Mouse (Mus musculus) small intestine, adult 2 months (tissue): ENCODE measurements around the gene Usp2. TPM values are rescaled to one million over a fixed set of nuclear protein-coding genes. Genes with fewer than 3 reads are reported as not detected.

Experiments used
- H3K27ac ChIP-seq: fragments of 200-500 bp; 2 replicates; pipeline ENCODE4 v1.5.1; 2012; ENCODE audit warnings: low read depth, low read length, control low read depth, inconsistent platforms; ENCODE audit not compliant: insufficient read depth
- H3K27me3 ChIP-seq: fragments of 200-500 bp; 2 replicates; pipeline ENCODE4 v1.6.1; 2012; ENCODE audit warnings: mild to moderate bottlenecking, moderate library complexity, low read length, inconsistent platforms; ENCODE audit not compliant: control insufficient read depth, insufficient read depth
- H3K36me3 ChIP-seq: fragments of 200-500 bp; 2 replicates; pipeline ENCODE4 v1.6.1; 2012; ENCODE audit warnings: mild to moderate bottlenecking, low read length, control low read depth, inconsistent platforms; ENCODE audit not compliant: control insufficient read depth, insufficient read depth
- H3K4me1 ChIP-seq: fragments of 200-500 bp; 2 replicates; pipeline ENCODE4 v1.6.1; 2012; ENCODE audit warnings: low read length, inconsistent platforms, mixed read lengths; ENCODE audit not compliant: control insufficient read depth, insufficient read depth, insufficient read length
- H3K4me3 ChIP-seq: fragments of 200-500 bp; 2 replicates; pipeline ENCODE4 v1.5.1; 2012; ENCODE audit warnings: low read depth, mild to moderate bottlenecking, control low read depth, inconsistent platforms, low read length, moderate library complexity
- CTCF ChIP-seq: fragments of 200-500 bp; IDR thresholded peaks from 2 replicates; pipeline ENCODE4 v1.5.1; 2012; ENCODE audit warnings: low read depth, mild to moderate bottlenecking, control low read depth, inconsistent platforms, low read length, moderate library complexity, mixed read lengths; ENCODE audit not compliant: insufficient replicate concordance, insufficient read length; ENCODE audit errors: extremely low read depth
- POLR2A ChIP-seq: fragments of 200-500 bp; IDR thresholded peaks from 2 replicates; pipeline ENCODE4 v1.6.1; 2012; ENCODE audit warnings: low read depth, mild to moderate bottlenecking, control low read depth, inconsistent platforms, low read length, moderate library complexity
- WGBS: fragments of 180-500 bp; shearing (Covaris S2); methylation state at CpG from one replicate; pipeline ENCODE4 v1.1.7; 2018; 5-methylcytosine and 5-hydroxymethylcytosine counted together
- polyA plus RNA-seq: library from polyadenylated mRNA; depleted of rRNA; stranded (reverse); fragments of >200 nt; gene quantifications from 2 replicates; pipeline ENCODE4 v1.2.3, GENCODE M21; 2012

Usp2 gene
- polyA plus RNA-seq, 1 experiment: 12.0 TPM

DNA sequence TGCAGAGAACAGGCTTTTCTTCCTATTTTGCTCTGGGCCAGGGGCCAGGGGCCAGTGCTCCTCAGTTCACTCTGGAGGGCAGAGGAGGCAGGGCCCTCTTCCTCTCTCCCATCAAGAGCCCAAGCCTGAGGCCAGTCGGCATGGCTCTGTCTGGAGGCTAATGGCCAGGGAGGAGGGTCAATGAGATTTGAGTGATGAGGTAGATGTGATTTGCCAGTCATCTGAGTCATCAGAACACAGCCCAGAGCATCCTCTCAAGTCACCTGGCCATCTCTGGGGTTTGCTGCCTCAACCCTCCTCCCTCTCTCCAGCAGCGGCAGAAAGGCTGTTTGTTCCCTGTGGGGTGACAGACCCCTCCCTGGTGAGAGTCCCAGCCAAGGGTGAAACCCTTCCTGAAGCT lies 66.5 kb downstream of the Usp2 start:
- 23% methylated on average over 2 of the region's 2 CpGs for WGBS
- peaks cover 20% of the 10 kb centered on the region for H3K4me1 ChIP-seq
- peak overlapping the region; percentile 74 for H3K27ac ChIP-seq
- no peak for TF ChIP-seq POLR2A
- no peak for TF ChIP-seq CTCF
- H3K36me3 ChIP-seq: no peaks in the 10 kb centered on the region
- H3K4me3 ChIP-seq: peak overlapping the region; percentile 3; the same call in 1 of the 2 replicates
- peaks cover 32% of the 10 kb centered on the region for H3K27me3 ChIP-seq

DNA sequence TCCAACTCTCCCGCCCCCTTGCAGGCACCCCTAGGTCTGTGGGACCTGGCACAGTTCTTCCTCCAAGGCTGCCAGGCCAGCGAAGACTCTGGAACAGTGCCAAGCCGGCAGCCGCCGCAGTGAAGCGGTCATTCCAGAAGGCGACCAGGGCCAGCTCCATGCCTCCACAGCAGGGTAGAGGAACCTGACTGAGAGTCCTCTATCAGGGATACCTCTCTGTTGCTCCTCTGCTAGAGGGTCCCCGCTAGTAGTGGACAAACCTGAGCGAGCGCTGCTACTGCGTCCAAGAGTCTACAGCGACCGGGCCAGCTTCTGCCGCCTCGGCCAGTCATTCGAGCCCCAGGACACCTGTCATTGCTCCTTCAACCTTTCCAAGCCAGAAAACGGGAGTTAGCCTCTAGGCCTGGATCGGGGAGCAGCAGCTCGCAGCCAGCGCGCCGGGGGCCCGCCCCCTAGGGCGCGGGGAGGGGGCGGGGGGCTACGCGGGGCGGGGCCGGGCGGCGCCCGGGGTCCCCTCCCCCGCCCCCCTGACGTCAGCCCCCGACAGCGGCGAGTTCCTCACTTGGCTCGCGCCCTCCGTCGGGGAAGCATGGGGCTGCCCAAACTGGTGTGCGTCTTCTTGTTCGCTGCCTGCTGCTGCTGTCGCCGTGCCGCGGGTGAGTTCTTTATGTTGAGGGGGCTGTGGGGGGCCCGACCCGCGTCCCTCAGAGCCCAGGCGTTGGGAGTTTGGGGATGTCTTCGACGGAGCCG lies 67.5 kb downstream of the Usp2 start, which contains the start of gene Mcam:
Mcam (plus strand) TSS at position 369 of the 750 bp plus-strand sequence.
- TF ChIP-seq CTCF: no peak
- peak; percentile 21; the same call in 1 of the 2 replicates for TF ChIP-seq POLR2A
- Histone ChIP-seq H3K4me3 (peak within 1 kb of the TSS; percentile 73), H3K27ac (peak within 1 kb of the TSS; percentile 74), H3K36me3 (no peaks in the 10 kb centered on the region), H3K27me3 (peaks cover 32% of the 10 kb centered on the region), H3K4me1 (peaks cover 16% of the 10 kb centered on the region)
- WGBS: 2% methylated on average over 54 of the region's 55 CpGs

DNA sequence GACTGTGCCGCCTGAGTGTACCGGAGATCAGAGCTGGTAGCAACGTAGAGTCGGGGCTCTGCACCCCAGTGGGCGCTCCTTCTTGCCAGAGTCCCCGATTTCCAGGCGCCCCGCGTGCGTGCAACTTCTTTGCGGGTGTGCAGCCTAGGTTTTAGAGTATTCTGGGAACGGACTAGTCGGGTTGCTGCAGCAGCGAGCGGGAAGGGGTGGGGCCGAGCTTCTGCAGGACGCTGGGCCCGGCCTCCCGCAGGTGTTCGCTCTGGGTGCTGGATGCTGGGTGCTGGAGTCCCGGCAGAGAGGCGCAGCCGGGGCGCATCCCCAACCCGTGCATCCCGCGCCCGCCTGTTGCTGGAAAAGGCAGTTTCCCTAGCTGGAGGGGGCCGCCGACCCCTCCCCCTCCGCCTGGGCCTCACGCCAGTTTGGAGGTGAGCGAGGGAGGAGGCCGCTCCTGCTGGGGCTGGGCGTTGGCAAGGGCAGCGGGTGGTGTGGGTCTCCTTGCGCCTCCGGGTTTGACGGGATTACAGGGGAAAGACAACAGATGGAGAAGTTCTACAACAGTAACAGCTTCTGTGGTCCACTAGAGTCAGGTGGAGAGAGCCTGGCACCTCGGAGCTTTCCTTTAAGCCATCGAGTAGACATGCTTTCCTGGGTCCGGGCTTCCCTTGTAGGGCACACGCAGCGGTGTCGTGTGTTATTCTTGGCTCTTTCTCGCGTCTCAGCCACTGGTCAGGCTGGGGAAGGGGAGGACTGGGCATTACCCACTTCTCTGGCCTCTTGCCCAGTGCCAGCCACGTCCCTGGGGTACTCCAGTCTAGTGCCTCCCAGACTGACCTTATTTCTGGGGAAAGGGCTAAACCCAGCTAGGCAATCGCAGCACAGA lies 68.3 kb downstream of the Usp2 start:
- Histone ChIP-seq H3K4me1 (peaks cover 13% of the 10 kb centered on the region), H3K36me3 (no peaks in the 10 kb centered on the region), H3K4me3 (peak overlapping the region; percentile 73), H3K27me3 (peaks cover 32% of the 10 kb centered on the region), H3K27ac (peak overlapping the region; percentile 69)
- WGBS: 3% methylated on average over 49 of the region's 49 CpGs
- no peak for TF ChIP-seq POLR2A
- no peak for TF ChIP-seq CTCF

DNA sequence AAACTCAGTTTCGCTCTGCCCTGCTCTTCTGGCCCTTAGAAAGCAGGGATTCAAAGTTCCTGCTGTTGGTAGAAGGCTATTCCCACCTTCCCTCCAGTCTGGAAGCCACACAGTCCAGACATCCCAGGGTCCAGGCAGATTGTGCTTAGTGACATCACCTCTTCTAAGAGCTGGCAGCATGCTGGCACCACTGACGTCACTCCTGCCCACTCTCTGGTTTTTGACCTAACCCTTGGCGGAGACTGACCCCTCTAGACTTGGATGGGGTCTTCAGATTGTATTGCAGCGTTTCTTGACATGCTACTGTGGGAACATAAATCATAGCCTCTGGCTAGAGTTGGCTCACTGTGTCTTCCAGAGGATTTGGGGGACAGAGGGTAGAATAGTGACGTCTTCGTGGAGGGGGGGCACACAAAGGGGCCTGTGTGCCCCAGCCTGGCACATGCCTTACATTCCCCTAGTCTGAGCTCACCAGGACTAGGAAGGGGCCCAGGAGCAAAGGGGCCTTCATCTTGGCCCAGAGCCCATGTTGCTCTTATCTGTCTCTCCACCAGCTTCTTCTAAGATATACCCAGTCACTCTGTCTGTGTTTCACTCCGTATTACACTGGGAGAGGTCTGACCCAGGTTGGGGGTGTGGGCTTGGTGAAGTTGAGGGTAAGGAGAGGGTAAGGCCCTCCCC lies 69.0 kb downstream of the Usp2 start:
- TF ChIP-seq CTCF: no peak
- TF ChIP-seq POLR2A: no peak
- Histone ChIP-seq H3K4me1 (peaks cover 7% of the 10 kb centered on the region), H3K4me3 (peak overlapping the region; percentile 73), H3K36me3 (no peaks in the 10 kb centered on the region), H3K27ac (peak overlapping the region; percentile 69; the same call in 1 of the 2 replicates), H3K27me3 (peaks cover 32% of the 10 kb centered on the region)
- WGBS: 50% methylated on average over 7 of the region's 7 CpGs

DNA sequence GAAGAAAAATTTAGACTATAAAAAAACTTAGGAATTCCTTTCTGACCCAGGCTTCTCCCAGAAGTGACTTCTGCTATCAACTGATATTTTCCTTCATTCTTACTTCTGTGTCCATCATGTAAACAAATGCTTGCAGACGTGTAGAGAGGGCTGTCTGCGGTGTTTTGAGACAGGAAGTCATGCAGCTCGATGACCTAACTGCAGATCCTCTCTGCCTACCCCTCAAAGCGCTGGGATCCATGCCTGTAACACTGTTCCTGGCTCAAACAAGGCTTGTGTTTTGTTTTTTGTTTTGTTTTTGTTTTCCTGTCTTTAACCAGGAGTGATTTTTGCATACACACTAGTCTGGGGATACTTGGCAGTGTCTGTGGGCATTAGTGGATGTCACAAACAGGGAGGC lies 71.0 kb downstream of the Usp2 start:
- H3K4me3 ChIP-seq: no peak overlapping the region
- H3K27me3 ChIP-seq: peaks cover 28% of the 10 kb centered on the region
- TF ChIP-seq CTCF (no peak), POLR2A (no peak)
- H3K4me1 ChIP-seq: peaks cover 7% of the 10 kb centered on the region
- H3K27ac ChIP-seq: no peak overlapping the region
- 62% methylated on average over 4 of the region's 4 CpGs for WGBS
- peaks cover 8% of the 10 kb centered on the region for H3K36me3 ChIP-seq

DNA sequence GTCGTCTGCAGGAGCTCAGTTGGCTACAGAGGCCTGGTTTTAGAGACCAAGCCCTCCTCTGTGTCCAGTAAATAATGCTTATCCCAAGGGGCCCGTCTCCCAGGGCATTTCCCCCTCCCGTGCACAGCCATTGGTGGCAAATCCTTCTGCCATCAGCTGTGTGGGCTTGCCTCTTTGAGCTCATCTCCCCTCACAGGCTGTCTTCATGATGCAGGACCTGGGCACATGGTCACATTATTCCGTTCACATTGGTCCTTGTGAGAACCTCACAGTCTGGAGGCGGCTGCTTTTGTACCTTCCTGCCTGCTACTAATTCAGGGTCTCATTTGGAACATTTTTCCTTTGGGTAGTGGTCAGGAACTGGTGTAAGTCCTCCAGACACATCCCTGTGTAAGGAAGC lies 75.1 kb downstream of the Usp2 start:
- TF ChIP-seq POLR2A (no peak), CTCF (no peak)
- H3K36me3 ChIP-seq: peaks cover 33% of the 10 kb centered on the region
- no peaks in the 10 kb centered on the region for H3K27me3 ChIP-seq
- 73% methylated on average over 5 of the region's 5 CpGs for whole genome bisulfite sequencing
- H3K4me1 ChIP-seq: no peaks in the 10 kb centered on the region
- H3K4me3 ChIP-seq: no peak overlapping the region
- H3K27ac ChIP-seq: no peak overlapping the region
